Mouse (Mus musculus) gastrocnemius, postnatal 10 days (tissue): ENCODE measurements around the gene Plxnb2. TPM values are rescaled to one million over a fixed set of nuclear protein-coding genes. Genes with fewer than 3 reads are reported as not detected.

Experiments used
- DNase-seq: peaks from one replicate; pipeline ENCODE4 v3.0.0; 2021; ENCODE audit warnings: mixed read lengths
- long read RNA-seq, 2 experiments: library from polyadenylated mRNA; stranded (forward); transcript quantifications; one replicate each; pipeline ENCODE4 v2.0.0; 2021
- total RNA-seq, 2 experiments: library from RNA; stranded (reverse); gene quantifications; 2 replicates each; pipeline ENCODE4 v1.2.3; 2021

Gene Plxnb2
- 10 to 100 TPM; 28.9 to 43.0 TPM for total RNA-seq
- long read RNA-seq, experiment 1, full-length matches to known transcripts, result 7 of 26 reads
- long read RNA-seq, experiment 1, partial matches to known transcripts, result 12 of 26 reads
- long read RNA-seq, experiment 1, other reads (novel, unspliced or antisense), result 7 of 26 reads
- long read RNA-seq, experiment 2, full-length matches to known transcripts, result 6 of 23 reads
- long read RNA-seq, experiment 2, partial matches to known transcripts, result 12 of 23 reads
- long read RNA-seq, experiment 2, other reads (novel, unspliced or antisense), result 5 of 23 reads

DNA sequence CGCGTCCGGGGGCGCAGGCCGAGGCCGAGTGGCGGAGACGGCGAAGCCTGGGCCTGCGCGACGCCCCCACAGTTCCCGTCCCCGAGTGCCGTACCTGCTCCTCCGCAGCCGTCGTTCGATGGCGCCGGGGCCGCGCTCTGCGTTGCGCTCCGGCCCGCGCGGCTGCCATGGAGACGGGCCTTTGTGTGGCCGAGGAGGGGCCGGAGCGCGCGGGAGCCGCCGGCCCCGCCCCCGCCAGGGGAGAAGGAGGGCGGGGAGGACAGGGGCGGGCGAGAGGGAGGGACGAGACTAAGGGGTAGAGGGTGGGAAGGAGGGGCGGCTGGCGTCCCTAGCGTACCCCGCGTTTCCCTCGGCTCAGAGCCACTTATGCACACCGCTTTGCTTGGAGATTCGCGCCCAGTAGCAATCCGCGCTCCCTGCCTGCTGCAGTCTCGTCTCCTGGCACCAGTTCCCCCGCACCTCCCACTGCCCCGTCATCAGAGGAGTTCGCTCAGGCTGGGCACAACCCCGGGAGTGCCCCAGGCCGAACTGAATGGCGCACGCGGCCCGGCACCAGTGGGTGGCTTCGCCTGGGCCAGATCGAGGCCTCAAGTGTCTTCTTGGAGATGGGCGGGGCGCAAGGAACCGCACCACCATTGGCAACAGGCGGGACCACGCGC, at the start of gene Plxnb2:
TSS of gene Plxnb2 (minus strand) at position 218 of the 659 bp plus-strand sequence.
- DNase-seq, result peak; percentile 76

DNA sequence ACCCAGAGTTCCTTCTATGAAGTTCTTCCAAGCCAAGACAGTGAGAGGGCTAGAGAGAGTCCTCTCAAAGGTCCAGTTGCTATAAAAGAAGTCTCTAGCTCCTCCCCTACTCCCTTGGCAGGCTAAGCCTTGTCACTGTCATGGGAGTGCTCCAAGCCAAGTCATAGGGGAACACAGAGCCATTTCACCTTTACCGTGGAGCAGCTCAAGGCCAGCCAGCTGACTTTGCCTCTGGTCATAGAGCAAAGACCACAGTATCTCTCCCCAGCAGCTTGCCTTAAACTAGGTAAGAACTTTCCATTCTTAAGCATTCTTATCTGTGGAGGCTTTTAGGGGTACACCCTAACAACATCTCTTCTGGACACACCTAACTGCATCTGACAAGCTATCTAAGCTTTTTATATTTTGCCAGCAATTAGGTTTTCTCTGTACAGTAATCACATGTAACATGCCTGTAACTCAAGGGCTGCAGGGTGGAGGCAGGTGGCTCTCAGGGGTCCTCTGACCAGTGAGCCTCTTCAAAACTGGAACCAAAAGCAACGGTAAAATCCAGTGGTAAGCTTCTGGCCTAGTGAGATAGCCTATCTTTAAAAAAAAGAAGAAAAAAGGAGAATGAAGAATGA, 35.1 kb upstream of the Plxnb2 start:
- no peak for DNase-seq

DNA sequence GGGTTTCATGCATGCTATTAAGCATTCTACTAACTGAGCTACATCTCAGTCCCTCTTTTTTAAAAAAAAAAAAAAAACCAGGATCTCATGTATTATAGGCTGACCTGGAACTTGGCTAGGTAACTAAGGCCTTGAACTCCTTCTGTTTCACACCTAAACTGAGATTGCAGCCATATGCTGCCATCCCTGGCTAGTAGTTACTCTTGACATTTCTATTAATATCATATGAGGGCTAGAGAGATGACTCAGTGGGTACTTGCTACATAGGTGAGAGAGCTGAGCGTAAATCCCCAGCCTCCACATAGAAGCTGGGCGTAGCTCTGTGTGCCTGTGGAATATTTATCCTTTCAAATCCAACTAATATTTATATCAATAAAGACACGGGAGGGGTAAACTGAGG, 34.4 kb upstream of the Plxnb2 start:
- no peak for DNase-seq

DNA sequence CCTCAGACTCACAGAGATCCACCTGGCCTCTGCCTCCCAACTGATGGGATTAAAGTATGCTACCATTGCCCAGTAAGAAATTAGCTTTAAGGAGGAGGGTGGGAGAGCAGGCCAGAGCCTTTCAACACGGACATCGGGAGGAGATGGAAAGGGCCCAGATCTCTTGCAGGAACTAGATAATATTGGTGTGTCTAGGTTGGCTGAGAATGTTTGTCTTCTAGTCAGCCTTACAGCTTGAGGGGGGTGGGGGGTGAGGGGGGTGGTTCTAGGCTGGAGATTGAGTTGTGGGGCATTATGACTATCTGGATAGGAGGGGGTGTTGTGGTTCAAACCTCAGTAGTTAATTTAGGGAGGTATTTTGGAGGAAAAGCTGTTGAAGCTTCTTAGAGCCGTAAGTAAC, 32.9 kb upstream of the Plxnb2 start:
- DNase-seq, result no peak

DNA sequence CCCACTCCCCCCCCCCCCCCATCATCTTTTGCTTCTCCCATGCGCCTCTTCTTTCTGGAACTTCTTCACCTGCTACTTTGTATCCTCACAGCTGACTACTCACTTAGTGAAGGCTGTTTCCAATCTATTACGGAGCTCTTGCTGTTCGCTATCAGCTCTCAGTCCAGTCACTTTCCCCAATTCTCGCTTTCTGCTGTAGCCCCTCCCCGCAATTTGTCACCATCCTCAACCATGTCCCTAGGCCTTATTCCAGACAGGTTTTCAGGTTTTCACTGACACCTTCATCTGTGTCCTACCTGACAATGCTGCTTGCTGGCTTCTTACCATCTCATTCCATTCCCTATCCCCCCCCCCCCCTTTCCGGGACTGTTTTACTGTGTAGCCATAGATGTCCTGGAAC, 31.9 kb upstream of the Plxnb2 start:
- DNase-seq, result no peak

DNA sequence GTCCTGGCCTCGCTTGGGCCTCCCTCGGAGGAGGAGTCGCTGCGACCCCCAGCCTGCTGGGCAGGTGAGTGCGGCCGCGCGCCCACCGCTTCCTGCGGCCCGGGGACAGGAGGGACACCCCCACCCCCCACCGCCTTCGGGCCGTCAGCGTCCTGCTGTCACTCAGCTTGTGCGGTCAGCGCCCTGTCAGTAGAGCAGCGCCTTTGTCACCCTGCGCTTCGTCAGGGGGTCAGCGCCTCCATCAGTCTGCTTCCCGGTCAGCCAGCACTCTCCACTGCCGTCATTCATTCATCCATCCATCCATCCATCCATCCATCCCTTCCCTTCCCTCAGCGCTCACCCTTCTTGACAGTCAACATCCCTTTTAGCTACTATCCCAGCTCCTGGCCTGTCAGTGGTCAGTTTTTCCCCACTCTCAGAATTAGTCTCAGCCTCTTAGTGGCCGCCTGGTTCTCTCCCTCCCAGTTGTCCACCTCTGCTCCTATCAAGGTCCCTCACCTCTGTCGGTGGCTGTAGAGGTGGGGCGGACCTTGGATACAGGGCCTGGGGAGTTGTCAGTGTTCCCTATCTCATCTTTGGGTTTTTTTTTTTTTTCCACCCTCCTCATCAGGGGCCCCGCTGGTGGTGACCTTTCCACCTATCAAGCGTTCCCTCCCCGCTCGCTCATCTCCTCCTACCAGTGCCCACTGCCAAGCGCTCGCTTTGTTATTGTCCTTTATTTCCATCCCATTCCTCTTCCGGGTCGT, 31.3 kb upstream of the Plxnb2 start:
- DNase-seq, result peak; percentile 16

DNA sequence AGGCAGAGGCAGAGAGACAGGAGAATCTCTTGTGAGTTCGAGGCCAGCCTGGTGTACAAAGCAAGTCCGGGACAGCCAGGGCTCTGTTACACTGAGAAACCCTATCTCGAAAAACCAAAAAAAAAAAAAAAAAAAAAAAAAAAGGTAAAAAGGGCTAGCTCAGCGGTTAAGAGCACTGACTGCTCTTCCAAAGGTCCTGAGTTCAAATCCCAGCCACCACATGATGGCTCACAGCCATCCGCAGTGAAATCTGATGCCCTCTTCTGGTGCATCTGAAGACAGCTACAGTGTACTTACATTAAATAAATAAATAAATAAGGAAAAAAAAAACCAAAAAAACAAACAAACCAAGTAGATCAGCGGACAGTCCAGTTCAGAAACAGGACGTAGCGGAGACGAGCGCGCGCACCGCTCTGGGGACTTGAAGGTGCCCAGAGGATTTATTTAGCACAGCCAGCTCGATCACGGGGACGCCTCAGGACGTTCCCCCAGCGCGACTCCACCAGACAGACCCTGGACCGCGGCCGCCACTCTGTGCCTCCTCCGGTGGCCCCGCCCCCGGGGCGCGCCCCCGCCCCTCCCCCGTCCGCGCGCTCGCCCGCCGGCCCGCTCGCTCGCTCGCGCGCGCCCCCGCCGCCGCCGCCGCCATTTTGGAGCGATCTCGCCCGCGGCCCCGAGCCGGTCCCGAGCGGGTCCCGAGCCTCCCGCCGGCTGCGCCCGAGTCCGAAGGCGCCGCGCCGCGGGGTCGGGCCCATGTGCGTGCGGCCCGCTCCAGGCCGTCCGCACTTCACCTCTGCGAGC, 30.5 kb upstream of the Plxnb2 start, which contains the start of gene Ppp6r2:
TSS of gene Ppp6r2 (plus strand) at position 639 of the 801 bp plus-strand sequence.
- peak; percentile 91 for DNase-seq

DNA sequence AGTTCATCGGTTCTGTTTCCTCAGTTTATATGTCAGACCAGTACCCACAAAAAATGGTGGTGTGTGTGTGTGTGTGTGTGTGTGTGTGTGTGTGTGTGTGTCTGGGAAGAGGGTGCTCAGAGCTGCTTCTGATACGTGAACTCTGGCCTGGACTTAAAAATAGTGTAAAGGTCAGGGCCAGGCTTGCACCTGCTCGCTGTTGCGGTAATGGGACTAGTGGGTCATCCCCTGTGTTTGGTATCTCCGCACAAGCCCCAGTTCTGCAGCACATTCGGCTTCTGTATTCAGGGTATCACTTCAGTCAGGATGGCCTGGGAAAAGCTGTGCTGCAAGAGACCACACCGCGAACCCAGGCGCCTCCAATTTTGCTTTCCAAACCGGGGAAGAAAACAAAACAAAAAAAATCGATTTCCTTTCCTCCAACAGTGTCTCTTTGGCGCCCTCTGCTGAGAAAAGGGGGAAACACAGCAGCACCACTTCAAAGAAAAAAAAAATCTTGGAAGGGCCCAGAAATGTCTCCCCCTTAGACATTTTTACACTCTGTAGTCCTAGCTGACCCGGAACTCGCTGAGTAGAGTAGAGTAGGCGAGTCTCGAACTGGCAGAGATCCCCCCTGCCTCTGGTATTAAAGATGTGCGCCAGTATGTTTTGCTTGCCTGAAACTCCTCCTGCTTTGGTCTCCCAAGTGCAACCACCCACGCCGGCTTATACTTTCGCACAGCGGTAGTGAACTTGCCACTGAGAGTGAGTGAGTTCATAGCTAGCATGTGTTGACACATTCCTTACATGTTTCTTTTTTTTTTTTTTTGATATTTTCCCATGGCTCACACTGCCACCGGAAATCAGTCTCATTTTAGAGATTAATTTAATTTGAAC, 29.5 kb upstream of the Plxnb2 start:
- peak; percentile 91 for DNase-seq

DNA sequence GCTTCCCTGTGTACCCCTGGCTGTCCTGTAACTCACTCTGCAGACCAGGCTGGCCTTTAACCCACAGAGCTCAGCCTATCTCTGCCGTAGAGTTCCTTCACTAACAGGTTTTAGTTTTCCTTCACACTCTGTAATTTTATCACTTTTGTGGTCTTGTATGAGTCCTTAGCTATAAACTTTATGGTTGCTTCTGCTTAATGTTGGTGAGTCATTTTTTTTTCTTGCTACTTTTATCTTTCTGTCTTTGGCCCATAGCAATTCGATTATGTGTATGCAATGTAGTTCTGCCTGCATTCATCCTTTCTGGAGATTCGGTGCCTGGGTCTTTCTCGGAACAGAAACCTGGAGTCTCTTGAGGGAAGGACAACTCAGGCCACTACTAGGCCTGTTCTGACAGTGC, 26.9 kb upstream of the Plxnb2 start:
- no peak for DNase-seq

DNA sequence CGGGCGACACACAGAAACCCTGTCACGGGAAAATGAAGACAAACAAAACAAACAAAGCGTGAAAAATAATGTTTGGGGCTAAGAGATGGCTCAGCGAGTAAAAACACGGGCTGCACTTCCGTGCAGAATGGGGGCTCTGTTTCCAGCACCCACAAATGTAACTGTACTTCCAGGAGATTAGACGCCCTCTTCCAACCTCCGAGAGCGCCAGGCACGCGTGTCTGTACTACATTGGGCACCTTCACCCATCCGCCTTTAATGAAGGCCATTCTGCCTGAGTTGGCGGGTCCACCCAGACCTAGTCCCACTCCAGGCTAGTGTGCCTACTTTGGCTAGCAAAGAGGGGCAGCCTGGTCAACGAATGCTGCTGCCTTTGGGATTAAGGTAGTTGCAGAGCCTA, 16.5 kb upstream of the Plxnb2 start:
- no peak for DNase-seq

DNA sequence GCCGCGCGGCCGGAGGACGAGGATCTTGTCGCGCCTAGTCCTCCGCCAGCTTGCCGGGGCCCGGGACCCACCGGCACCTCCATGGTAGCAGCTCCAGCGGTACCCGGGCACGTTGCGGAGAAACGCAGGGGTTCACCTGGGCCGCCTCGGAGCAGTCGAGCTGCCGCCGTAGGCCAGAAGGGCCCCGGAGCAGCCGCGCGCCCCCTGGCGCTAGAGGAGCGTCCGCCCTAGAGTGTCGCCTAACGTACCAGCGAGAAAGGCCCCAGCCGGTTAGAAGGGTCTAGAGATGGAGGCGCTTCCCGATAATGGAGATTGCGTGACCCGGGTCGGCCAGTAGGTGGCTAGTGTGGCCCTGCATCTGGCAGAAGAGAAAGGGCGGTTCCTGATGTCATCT, 15.7 kb upstream of the Plxnb2 start, which contains the start of gene Dennd6b:
TSS of gene Dennd6b (minus strand) at position 184 of the 394 bp plus-strand sequence.
- peak; percentile 96 for DNase-seq

DNA sequence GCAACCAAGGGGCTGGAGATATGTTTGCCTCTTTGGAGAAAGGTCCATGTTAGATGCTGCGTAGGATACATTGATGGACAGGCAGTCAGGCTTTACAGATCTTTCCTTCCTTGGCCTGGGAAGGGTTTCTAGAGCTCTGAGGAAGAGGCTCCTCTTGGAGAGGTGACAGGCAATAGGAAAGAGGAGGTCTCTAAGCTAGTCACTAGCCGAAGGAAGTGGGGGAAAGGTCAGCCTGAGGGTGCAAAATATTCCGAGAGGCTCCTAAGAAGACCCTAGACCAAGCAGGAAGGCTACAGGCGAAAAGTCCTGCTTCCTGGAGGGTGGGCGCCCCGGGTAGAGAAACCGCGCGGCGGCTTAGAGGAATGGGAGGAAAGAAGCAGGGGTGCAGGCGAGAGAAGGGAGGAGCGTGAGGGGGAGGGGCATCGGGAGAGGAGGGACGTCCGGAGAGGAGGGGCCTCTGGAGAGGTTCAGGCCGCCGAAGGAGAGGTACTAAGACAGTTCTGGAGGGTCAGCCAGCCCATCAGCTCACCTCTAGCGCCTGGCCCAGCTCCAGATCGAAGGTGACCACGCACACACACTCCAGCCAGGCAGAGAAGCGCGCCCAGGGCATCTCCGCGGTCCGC, 15.2 kb upstream of the Plxnb2 start:
- DNase-seq, result peak; percentile 92

DNA sequence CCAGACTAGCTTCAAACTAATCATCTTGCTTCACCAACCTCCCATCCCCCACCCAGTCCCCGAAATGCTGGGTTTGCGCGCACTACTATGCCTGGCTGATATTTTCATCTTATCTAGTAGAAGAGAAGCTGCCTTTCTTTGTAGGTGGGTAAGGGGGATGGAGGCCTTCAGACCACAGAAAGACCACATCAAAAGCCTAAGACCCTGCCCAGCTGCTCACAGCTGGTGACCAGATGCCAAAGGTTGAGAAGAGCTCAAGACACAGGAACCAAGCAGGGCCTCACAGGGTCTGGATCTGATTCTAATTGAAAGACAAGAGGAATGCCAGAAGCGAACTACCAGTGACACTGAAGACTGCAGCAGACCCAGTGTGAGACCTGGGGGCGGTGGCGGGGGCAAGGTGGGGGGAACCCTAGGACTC, 14.7 kb upstream of the Plxnb2 start:
- no peak for DNase-seq

DNA sequence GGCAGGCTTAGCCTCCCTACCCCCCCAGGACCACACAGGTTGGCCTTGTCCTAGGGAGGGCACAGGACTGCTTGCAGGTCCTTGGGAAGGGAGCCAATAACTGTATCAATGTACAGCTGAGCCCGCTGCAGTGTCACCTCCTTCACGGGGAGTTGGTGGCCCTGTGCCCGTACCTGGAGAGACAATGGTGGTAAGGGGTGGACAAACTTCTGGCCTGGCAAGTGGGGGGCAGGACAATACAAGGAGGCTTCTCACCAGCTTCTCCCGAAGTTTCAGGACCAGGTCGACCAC, 4.3 kb upstream of the Plxnb2 start:
- no peak for DNase-seq

DNA sequence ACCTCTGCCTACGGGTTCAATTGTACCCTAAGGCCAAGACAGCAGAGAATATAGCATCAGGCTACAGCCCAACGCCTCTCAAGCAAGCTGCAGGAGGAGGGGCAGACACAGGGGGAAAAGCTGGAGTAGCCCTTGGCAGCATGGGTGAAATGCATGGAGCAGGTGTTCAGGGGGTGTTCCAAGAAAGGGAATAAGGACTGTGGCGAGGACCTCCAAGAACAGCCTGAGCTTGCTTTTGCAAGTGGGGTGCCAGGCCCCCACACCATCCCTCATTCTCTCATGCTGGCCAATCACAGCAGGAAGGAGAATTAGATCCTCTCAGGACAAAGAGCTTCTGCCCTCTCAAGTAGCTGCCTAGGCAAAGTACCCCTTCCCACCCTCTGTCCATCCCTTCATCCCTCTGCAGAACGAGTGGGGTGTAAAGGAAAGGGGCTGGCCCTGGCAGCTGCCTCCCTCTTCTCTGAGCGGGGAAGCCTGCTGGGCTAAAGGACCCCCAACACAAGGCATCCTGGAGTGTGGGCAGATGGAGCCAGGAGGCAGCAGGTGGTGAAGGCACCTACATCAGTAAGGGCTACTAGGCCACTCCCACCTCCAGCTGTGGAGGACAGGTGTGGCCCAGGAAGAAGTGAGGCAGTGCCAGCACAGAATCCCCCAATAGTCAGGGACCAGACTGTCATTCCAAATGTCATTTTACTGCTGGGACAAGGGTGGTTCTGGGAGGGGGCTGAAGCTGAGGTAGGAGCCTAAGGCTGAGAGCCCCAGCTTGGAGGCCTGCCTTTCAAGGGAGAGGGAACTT, 3.8 kb upstream of the Plxnb2 start:
- DNase-seq, result peak; percentile 3

DNA sequence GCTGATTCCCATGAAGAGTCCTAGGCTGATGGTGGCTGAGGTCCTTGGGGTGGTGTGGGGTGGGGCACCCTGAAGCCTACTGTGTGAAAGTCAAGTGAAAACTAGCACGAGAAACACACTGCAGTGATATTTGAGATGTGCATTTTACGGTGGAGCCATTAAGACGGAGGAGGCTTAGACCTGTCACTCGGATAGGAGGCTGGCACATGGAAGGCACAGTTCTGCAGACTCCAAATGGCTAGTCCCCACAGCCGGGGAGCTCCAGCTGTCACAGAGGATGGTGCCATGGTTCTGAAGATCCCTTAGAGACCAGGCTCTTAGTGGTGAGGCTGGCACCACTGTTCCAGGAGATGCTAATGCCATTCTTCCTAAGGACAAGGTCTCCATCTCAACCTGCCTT, 2.3 kb upstream of the Plxnb2 start:
- no peak for DNase-seq

DNA sequence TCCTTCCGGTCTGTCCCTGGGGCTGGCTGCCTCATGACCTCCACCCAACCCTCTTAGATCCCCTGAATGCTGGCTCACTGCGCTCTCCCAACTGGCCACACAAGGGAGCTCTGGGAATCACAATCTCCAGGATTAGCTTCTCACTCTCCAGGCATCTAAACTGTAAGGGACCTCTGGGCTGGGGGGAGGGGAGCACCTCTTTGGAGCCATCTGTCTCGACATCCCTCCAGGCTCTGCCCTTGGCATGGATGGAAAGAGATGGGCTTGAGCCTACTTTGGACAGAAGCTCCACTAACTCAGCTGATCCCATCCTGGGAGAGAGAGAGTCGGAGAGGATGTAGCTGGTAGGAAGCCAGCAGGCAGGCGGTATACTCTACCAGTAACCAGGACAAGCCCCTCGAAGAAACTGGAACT, 1.7 kb upstream of the Plxnb2 start:
- peak; percentile 33 for DNase-seq

DNA sequence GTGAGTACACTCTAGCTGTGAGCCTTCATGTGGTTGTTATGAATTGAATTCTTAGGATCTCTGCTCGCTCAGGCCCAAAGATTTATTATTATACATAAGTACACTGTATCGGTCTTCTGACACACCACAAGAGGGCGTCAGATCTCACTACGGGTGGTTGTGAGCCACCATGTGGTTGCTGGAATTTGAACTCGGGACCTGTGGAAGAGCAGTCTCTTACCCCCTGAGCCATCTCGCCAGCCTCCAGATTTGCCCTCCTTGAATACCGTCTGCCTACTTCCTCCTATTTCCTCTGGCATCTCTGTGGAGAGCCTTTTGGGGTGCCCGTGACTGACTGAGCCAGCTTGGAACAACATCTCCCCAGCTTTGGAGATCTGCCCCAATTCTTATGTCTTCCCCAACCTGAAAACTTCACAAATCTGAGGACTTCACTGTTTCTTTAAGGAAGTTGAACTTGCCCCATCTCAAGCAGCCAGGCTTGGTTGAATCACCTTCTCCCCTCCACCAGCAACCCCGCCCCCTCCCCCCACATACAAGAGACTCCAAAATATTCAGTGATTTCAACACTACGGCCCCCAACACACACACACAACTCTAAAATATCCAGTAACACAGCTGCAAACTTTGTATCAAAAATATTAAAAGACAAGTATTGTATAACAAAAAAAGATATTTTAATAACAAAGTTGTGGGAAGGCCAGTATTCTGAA, 1.1 kb upstream of the Plxnb2 start:
- DNase-seq, result peak; percentile 3

DNA sequence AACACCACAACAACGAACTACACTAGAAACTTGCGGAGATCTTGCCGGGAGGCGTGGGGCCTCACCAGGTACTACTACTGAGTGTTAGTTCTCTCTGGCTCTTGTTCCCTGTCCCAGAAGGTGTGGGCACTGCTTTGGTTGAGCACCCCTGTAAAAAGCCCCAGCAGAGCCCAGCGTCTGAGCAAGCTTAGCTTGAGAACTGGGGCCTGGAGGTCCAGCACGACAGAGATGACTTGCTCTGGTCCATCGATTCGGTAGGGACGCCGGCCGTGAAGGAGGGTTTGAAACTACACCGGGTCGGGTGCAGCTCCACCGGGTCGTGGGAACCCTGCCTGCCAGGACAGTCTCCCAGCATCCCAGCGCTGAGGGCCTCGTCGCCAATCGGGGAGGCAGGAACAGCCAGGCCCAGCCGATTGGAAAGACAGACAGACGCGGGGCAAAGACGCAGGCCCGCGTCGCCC, 477 bp downstream of the Plxnb2 start:
- no peak for DNase-seq
